Mouse (Mus musculus) embryo, embryonic 10 days (tissue): Measurements from ENCODE around the gene Cnst.

Experiments used
- DNase-seq: peaks from one replicate; pipeline ENCODE4 v3.0.0-alpha.2; 2015; ENCODE audit warnings: low spot score

Cnst gene

GRCm38 (mm10) chr1:179553197-179553948, 7.2 kb downstream of the Cnst start:
- no peak for DNase-seq

- DNase-seq = no peak
Measured at GRCm38 (mm10) chr1:179553949-179554347, 7.8 kb downstream of the Cnst start.

GRCm38 (mm10) chr1:179556921-179557320, 10.8 kb downstream of the Cnst start:
- no peak for DNase-seq

GRCm38 (mm10) chr1:179559446-179560194, 13.4 kb downstream of the Cnst start:
- no peak for DNase-seq

GRCm38 (mm10) chr1:179560845-179561430, 14.8 kb downstream of the Cnst start:
- DNase-seq = no peak

- no peak for DNase-seq
Measured at GRCm38 (mm10) chr1:179563211-179563610, 17.0 kb downstream of the Cnst start.

- DNase-seq = no peak
Measured at GRCm38 (mm10) chr1:179563926-179564325, 17.8 kb downstream of the Cnst start.

- peak; percentile 51 for DNase-seq
Measured at GRCm38 (mm10) chr1:179567558-179567957, 21.4 kb downstream of the Cnst start.

- DNase-seq = no peak
Measured at GRCm38 (mm10) chr1:179568690-179569398, 22.7 kb downstream of the Cnst start.

- DNase-seq = no peak
Measured at GRCm38 (mm10) chr1:179570482-179570881, 24.3 kb downstream of the Cnst start.

- DNase-seq = no peak
Measured at GRCm38 (mm10) chr1:179571686-179572085, 25.5 kb downstream of the Cnst start.

GRCm38 (mm10) chr1:179573650-179574206, 27.6 kb downstream of the Cnst start:
- no peak for DNase-seq

GRCm38 (mm10) chr1:179578625-179579024, 32.5 kb downstream of the Cnst start:
- no peak for DNase-seq

- no peak for DNase-seq
Measured at GRCm38 (mm10) chr1:179580200-179580599, 34.0 kb downstream of the Cnst start.

- DNase-seq = no peak
Measured at GRCm38 (mm10) chr1:179581422-179581821, 35.3 kb downstream of the Cnst start.

GRCm38 (mm10) chr1:179582021-179582433, 35.9 kb downstream of the Cnst start:
- no peak for DNase-seq

GRCm38 (mm10) chr1:179583090-179583489, 36.9 kb downstream of the Cnst start:
- no peak for DNase-seq

GRCm38 (mm10) chr1:179584220-179584619, 38.0 kb downstream of the Cnst start:
- DNase-seq = no peak

GRCm38 (mm10) chr1:179585646-179586045, 39.5 kb downstream of the Cnst start:
- DNase-seq = no peak

- peak; percentile 38 for DNase-seq
Measured at GRCm38 (mm10) chr1:179586430-179587095, 40.4 kb downstream of the Cnst start.

- DNase-seq = no peak
Measured at GRCm38 (mm10) chr1:179588230-179588629, 42.1 kb downstream of the Cnst start.
